Mouse (Mus musculus): Measurements from ENCODE around the gene Ninj1.

The Ninj1 gene

GRCm38 (mm10) chr13:49218651-49219050, 31.4 kb downstream of the Ninj1 start:
- intact Hi-C loops (cut with DNase I), result loop anchor here (10.0 kb wide), 1 partner anchor 166 kb away; no protein-coding TSS in a partner anchor

GRCm38 (mm10) chr13:49219367-49219766, 32.1 kb downstream of the Ninj1 start:
- intact Hi-C loops (cut with DNase I), result loop anchor here (10.0 kb wide), 1 partner anchor 165 kb away; no protein-coding TSS in a partner anchor

GRCm38 (mm10) chr13:49220912-49221311, 33.6 kb downstream of the Ninj1 start:
- intact Hi-C loops (cut with DNase I), result no loop called here

- intact Hi-C loops (cut with DNase I), result no loop called here
Measured at GRCm38 (mm10) chr13:49224314-49224713, 37.0 kb downstream of the Ninj1 start.

GRCm38 (mm10) chr13:49224729-49225128, 37.4 kb downstream of the Ninj1 start:
- intact Hi-C loops (cut with DNase I), result no loop called here

- intact Hi-C loops (cut with DNase I), result no loop called here
Measured at GRCm38 (mm10) chr13:49225159-49225558, 37.9 kb downstream of the Ninj1 start.

GRCm38 (mm10) chr13:49225633-49226032, 38.3 kb downstream of the Ninj1 start:
- intact Hi-C loops (cut with DNase I), result no loop called here

- intact Hi-C loops (cut with DNase I), result no loop called here
Measured at GRCm38 (mm10) chr13:49233792-49234572, 46.7 kb downstream of the Ninj1 start.

- intact Hi-C loops (cut with DNase I), result no loop called here
Measured at GRCm38 (mm10) chr13:49234711-49235110, 47.4 kb downstream of the Ninj1 start.

GRCm38 (mm10) chr13:49237617-49238016, 50.3 kb downstream of the Ninj1 start:
- intact Hi-C loops (cut with DNase I), result no loop called here

- intact Hi-C loops (cut with DNase I), result no loop called here
Measured at GRCm38 (mm10) chr13:49238737-49239136, 51.5 kb downstream of the Ninj1 start.

- intact Hi-C loops (cut with DNase I), result no loop called here
Measured at GRCm38 (mm10) chr13:49242321-49243065, 55.2 kb downstream of the Ninj1 start.

- intact Hi-C loops (cut with DNase I), result no loop called here
Measured at GRCm38 (mm10) chr13:49243492-49243891, 56.2 kb downstream of the Ninj1 start.

GRCm38 (mm10) chr13:49245251-49245650, 58.0 kb downstream of the Ninj1 start:
- intact Hi-C loops (cut with DNase I), result no loop called here

Measured in adrenal gland (tissue).